Mouse (Mus musculus): ENCODE measurements at regions not wholly inside any gene's neighbourhood (a gene's known extent, or its start where the extent isn't known, plus 50 kb on each side); places are given as distances from the start of the nearest gene placed in this dataset.

GRCm38 (mm10) chr3:9916538-9917106, 171.3 kb upstream of the Gm9833 start:
- TF ChIP-seq CTCF (IDR thresholded peaks at IDR 0.05; ENCODE audit: control insufficient read depth, insufficient read depth, insufficient replicate concordance, low read depth, low read length): no peak
- TF ChIP-seq POLR2A (IDR thresholded peaks at IDR 0.05; ENCODE audit: control insufficient read depth, low read depth, low read length): no peak

Measured in testis, adult 2 months (tissue).